Mouse (Mus musculus) G1E (cell line): ENCODE results near the gene Cdkn1b.

Source experiments
- CTCF ChIP-seq: IDR thresholded peaks from 2 replicates; pipeline ENCODE4 v1.5.1; 2012; ENCODE audit warnings: low read depth, low read length, inconsistent platforms, mixed read lengths
- GATA1 ChIP-seq: IDR thresholded peaks from 2 replicates; pipeline ENCODE4 v1.6.1; 2012; ENCODE audit warnings: borderline replicate concordance, low read length, inconsistent platforms, mixed read lengths
- POLR2AphosphoS5 ChIP-seq: IDR thresholded peaks from 2 replicates; pipeline ENCODE4 v1.6.1; 2012; ENCODE audit warnings: low read depth, low read length, inconsistent platforms; ENCODE audit not compliant: insufficient replicate concordance
- TAL1 ChIP-seq: conservative IDR thresholded peaks from 2 replicates; pipeline ENCODE4 v1.6.1; 2012; ENCODE audit warnings: low read depth, low read length, inconsistent platforms, mixed read lengths

DNA sequence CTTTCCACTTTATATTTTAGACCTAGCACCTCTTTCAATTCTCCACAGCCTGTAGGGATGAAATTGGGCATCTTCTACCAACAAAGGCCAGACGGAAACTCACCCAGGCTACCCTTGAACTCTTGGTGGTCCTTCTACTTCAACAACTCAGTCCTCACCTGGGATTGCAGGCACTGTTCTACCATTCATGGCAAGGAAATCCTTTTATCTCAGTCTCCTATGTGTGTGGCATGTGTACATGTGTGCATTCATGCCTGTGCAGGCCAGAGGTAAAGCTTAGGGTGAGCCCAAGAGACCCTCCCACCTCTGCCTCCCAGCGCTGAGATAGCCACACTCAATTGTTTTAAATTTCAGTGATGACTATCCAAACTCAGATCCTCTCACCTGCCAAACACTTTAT lies 34.7 kb upstream of the Cdkn1b start:
- no peak for TF ChIP-seq GATA1
- TF ChIP-seq POLR2AphosphoS5, result no peak
- TF ChIP-seq TAL1, result no peak
- no peak for TF ChIP-seq CTCF
